Mouse (Mus musculus) limb, embryonic 15.5 days (tissue): ENCODE measurements around the gene Slc25a23. TPM values are rescaled to one million over a fixed set of nuclear protein-coding genes. Genes with fewer than 3 reads are reported as not detected.

Experiments used
- ATAC-seq: fragments of 200-750 bp; cut with Nextera tagmentation; 2 replicates; pipeline ENCODE4 v1.8.0; 2017; ENCODE audit warnings: low read depth, moderate TSS enrichment; ENCODE audit not compliant: insufficient number of reproducible peaks, low FRiP score, low TSS enrichment
- H3K27ac ChIP-seq: fragments of 300-500 bp; sonication (generic); 2 replicates; pipeline ENCODE4 v1.5.1; 2015; ENCODE audit warnings: moderate library complexity, mild to moderate bottlenecking, inconsistent platforms
- H3K27me3 ChIP-seq: fragments of 300-500 bp; sonication (generic); 2 replicates; pipeline ENCODE4 v1.6.1; 2015; ENCODE audit warnings: inconsistent platforms
- H3K36me3 ChIP-seq: fragments of 300-500 bp; sonication (generic); 2 replicates; pipeline ENCODE4 v1.6.1; 2015; ENCODE audit warnings: inconsistent platforms
- H3K4me1 ChIP-seq: fragments of 300-500 bp; sonication (generic); 2 replicates; pipeline ENCODE4 v1.6.1; 2015; ENCODE audit warnings: inconsistent platforms
- H3K4me2 ChIP-seq: fragments of 300-500 bp; sonication (generic); 2 replicates; pipeline ENCODE4 v1.6.1; 2015; ENCODE audit warnings: mild to moderate bottlenecking, inconsistent platforms
- H3K4me3 ChIP-seq: fragments of 300-500 bp; sonication (generic); 2 replicates; pipeline ENCODE4 v1.5.1; 2015; ENCODE audit warnings: mild to moderate bottlenecking, inconsistent platforms
- H3K9ac ChIP-seq: fragments of 300-500 bp; sonication (generic); 2 replicates; pipeline ENCODE4 v1.6.1; 2015; ENCODE audit warnings: inconsistent platforms
- H3K9me3 ChIP-seq: fragments of 300-500 bp; sonication (generic); 2 replicates; pipeline ENCODE4 v1.6.1; 2016; ENCODE audit warnings: inconsistent platforms
- WGBS: fragments of 180-500 bp; shearing (Covaris S2); methylation state at CpG from one replicate; pipeline ENCODE4 v1.1.7; 2015; 5-methylcytosine and 5-hydroxymethylcytosine counted together
- polyA plus RNA-seq: library from polyadenylated mRNA; unstranded; fragments of >200 nt; fragmentation: Nextera tagmentation; extraction: Ambion mirVana; gene quantifications from 2 replicates; pipeline ENCODE4 v1.2.1, GENCODE M21; 2015

The Slc25a23 gene
- polyA plus RNA-seq, 1 experiment from 2014 or later, result 5.7 TPM

GRCm38 (mm10) chr17:57095855-57096622, 36.4 kb upstream of the Slc25a23 start:
- Histone ChIP-seq H3K4me2 (peak overlapping the region; percentile 38), H3K4me3 (peak overlapping the region; percentile 24), H3K36me3 (no peaks in the 10 kb centered on the region), H3K27me3 (0 out of 2 replicates have a peak, but pooled peaks cover 3% of the 10 kb centered on the region), H3K4me1 (peaks cover 6% of the 10 kb centered on the region), H3K9me3 (no peaks in the 10 kb centered on the region), H3K27ac (no peak overlapping the region), H3K9ac (0 out of 2 replicates have a peak overlapping the region, but pooled peaks have one; percentile 10)
- ATAC-seq, result peak; percentile 73
- WGBS, result 3% methylated on average over 18 of the region's 19 CpGs

GRCm38 (mm10) chr17:57094222-57094621, 34.6 kb upstream of the Slc25a23 start:
- Histone ChIP-seq H3K36me3 (no peaks in the 10 kb centered on the region), H3K27me3 (peaks cover 10% of the 10 kb centered on the region; the same call in 1 of the 2 replicates), H3K9ac (no peak overlapping the region), H3K27ac (no peak overlapping the region), H3K4me2 (no peak overlapping the region), H3K4me1 (peaks cover 6% of the 10 kb centered on the region), H3K4me3 (no peak overlapping the region), H3K9me3 (no peaks in the 10 kb centered on the region)
- WGBS, result 94% methylated on average over 3 of the region's 3 CpGs
- no peak for ATAC-seq

- no peaks in the 10 kb centered on the region for H3K36me3 ChIP-seq
- peak within 1 kb of the TSS; percentile 49 for H3K4me2 ChIP-seq
- no peak for ATAC-seq
- peak within 1 kb of the TSS; percentile 35 for H3K4me3 ChIP-seq
- H3K9me3 ChIP-seq, result no peaks in the 10 kb centered on the region
- 1% methylated on average over 31 of the region's 31 CpGs for WGBS
- H3K27ac ChIP-seq, result no peak within 1 kb of the TSS
- H3K4me1 ChIP-seq, result peaks cover 7% of the 10 kb centered on the region
- peaks cover 33% of the 10 kb centered on the region for H3K27me3 ChIP-seq
- H3K9ac ChIP-seq, result no peak within 1 kb of the TSS
Measured at GRCm38 (mm10) chr17:57087049-57087832, 27.6 kb upstream of the Slc25a23 start, which contains the start of gene Tubb4a. TSS of gene Tubb4a (minus strand) at chr17:57087782.

GRCm38 (mm10) chr17:57085970-57086757, 26.5 kb upstream of the Slc25a23 start:
- 87% methylated on average over 11 of the region's 11 CpGs for WGBS
- ATAC-seq, result no peak
- Histone ChIP-seq H3K4me1 (peaks cover 7% of the 10 kb centered on the region), H3K27ac (no peak overlapping the region), H3K27me3 (peaks cover 33% of the 10 kb centered on the region), H3K4me3 (no peak overlapping the region), H3K36me3 (no peaks in the 10 kb centered on the region; the same call in 1 of the 2 replicates), H3K9me3 (no peaks in the 10 kb centered on the region), H3K4me2 (no peak overlapping the region), H3K9ac (no peak overlapping the region)

- 87% methylated on average over 5 of the region's 5 CpGs for WGBS
- H3K4me2 ChIP-seq, result no peak overlapping the region
- no peak overlapping the region for H3K9ac ChIP-seq
- ATAC-seq, result no peak
- H3K9me3 ChIP-seq, result no peaks in the 10 kb centered on the region
- H3K36me3 ChIP-seq, result no peaks in the 10 kb centered on the region; the same call in 1 of the 2 replicates
- peaks cover 10% of the 10 kb centered on the region for H3K27me3 ChIP-seq
- no peak overlapping the region for H3K27ac ChIP-seq
- no peak overlapping the region for H3K4me3 ChIP-seq
- H3K4me1 ChIP-seq, result peaks cover 12% of the 10 kb centered on the region
Measured at GRCm38 (mm10) chr17:57082481-57082880, 22.8 kb upstream of the Slc25a23 start.

- 91% methylated on average over 31 of the region's 31 CpGs for WGBS
- Histone ChIP-seq H3K27me3 (peaks cover 4% of the 10 kb centered on the region; the same call in 1 of the 2 replicates), H3K4me3 (no peak overlapping the region), H3K9me3 (no peaks in the 10 kb centered on the region), H3K4me2 (no peak overlapping the region), H3K9ac (no peak overlapping the region), H3K36me3 (no peaks in the 10 kb centered on the region; the same call in 1 of the 2 replicates), H3K27ac (no peak overlapping the region), H3K4me1 (peaks cover 6% of the 10 kb centered on the region)
- no peak for ATAC-seq
Measured at GRCm38 (mm10) chr17:57081234-57081842, 21.7 kb upstream of the Slc25a23 start.

- WGBS, result 57% methylated on average over 3 of the region's 3 CpGs
- H3K9ac ChIP-seq, result no peak overlapping the region
- H3K4me1 ChIP-seq, result peaks cover 6% of the 10 kb centered on the region
- H3K4me3 ChIP-seq, result no peak overlapping the region
- no peak for ATAC-seq
- H3K27me3 ChIP-seq, result no peaks in the 10 kb centered on the region
- no peak overlapping the region for H3K4me2 ChIP-seq
- H3K36me3 ChIP-seq, result no peaks in the 10 kb centered on the region; the same call in 1 of the 2 replicates
- no peak overlapping the region for H3K27ac ChIP-seq
- no peaks in the 10 kb centered on the region for H3K9me3 ChIP-seq
Measured at GRCm38 (mm10) chr17:57079919-57080318, 20.3 kb upstream of the Slc25a23 start.

GRCm38 (mm10) chr17:57078336-57078735, 18.7 kb upstream of the Slc25a23 start, which contains the start of gene Dennd1c:
TSS of gene Dennd1c (minus strand) at chr17:57078514.
- H3K4me3 ChIP-seq, result no peak within 1 kb of the TSS
- WGBS, result 49% methylated on average over 6 of the region's 6 CpGs
- no peaks in the 10 kb centered on the region for H3K9me3 ChIP-seq
- no peaks in the 10 kb centered on the region; the same call in 1 of the 2 replicates for H3K36me3 ChIP-seq
- no peak; the same call in 1 of the 2 replicates for ATAC-seq
- H3K9ac ChIP-seq, result no peak within 1 kb of the TSS
- peaks cover 6% of the 10 kb centered on the region for H3K4me1 ChIP-seq
- H3K27ac ChIP-seq, result no peak within 1 kb of the TSS
- H3K27me3 ChIP-seq, result no peaks in the 10 kb centered on the region
- no peak within 1 kb of the TSS for H3K4me2 ChIP-seq

GRCm38 (mm10) chr17:57076916-57077315, 17.3 kb upstream of the Slc25a23 start:
- ATAC-seq, result no peak
- H3K27me3 ChIP-seq, result 0 out of 2 replicates have a peak, but pooled peaks cover 5% of the 10 kb centered on the region
- H3K36me3 ChIP-seq, result no peaks in the 10 kb centered on the region; the same call in 1 of the 2 replicates
- no peak overlapping the region for H3K4me2 ChIP-seq
- H3K27ac ChIP-seq, result no peak overlapping the region
- no peaks in the 10 kb centered on the region for H3K9me3 ChIP-seq
- peaks cover 6% of the 10 kb centered on the region for H3K4me1 ChIP-seq
- WGBS, result 43% methylated on average over 3 of the region's 3 CpGs
- H3K4me3 ChIP-seq, result no peak overlapping the region
- no peak overlapping the region for H3K9ac ChIP-seq

GRCm38 (mm10) chr17:57070699-57071098, 11.0 kb upstream of the Slc25a23 start:
- 5% methylated on average over 11 of the region's 11 CpGs for WGBS
- peaks cover 18% of the 10 kb centered on the region; the same call in 1 of the 2 replicates for H3K27me3 ChIP-seq
- ATAC-seq, result no peak
- H3K4me3 ChIP-seq, result no peak overlapping the region
- no peaks in the 10 kb centered on the region for H3K9me3 ChIP-seq
- no peaks in the 10 kb centered on the region for H3K36me3 ChIP-seq
- H3K4me2 ChIP-seq, result no peak overlapping the region
- no peak overlapping the region for H3K9ac ChIP-seq
- 0 out of 2 replicates have a peak, but pooled peaks cover 3% of the 10 kb centered on the region for H3K4me1 ChIP-seq
- no peak overlapping the region for H3K27ac ChIP-seq

GRCm38 (mm10) chr17:57070272-57070671, 10.6 kb upstream of the Slc25a23 start:
- Histone ChIP-seq H3K9ac (no peak overlapping the region), H3K9me3 (no peaks in the 10 kb centered on the region), H3K4me3 (no peak overlapping the region), H3K27me3 (peaks cover 21% of the 10 kb centered on the region), H3K27ac (no peak overlapping the region), H3K4me2 (no peak overlapping the region), H3K36me3 (no peaks in the 10 kb centered on the region), H3K4me1 (0 out of 2 replicates have a peak, but pooled peaks cover 3% of the 10 kb centered on the region)
- 13% methylated on average over 9 of the region's 9 CpGs for WGBS
- ATAC-seq, result no peak
